Mouse (Mus musculus): ENCODE measurements around the gene Rbfox3.

The Rbfox3 gene

DNA sequence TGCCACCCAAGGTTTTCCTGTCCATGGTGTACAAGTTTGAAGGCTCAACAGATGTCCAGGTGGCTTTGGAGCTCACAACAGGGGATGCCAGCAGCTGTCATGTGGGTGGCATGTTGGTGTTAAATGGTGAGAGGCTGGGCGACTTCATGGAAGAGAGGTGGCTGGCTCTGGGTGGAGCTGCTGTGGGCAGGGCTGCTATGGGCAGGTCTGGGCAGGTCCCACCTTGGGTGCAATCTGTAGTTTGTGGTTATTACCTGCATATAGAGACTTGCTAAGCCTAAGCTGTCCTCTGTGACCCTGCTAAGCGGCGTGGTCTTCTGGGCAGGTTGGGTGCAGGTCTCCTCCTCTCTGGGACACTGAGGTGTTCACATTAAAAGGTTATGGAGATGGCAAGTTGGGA, 425.6 kb downstream of the Rbfox3 start:
- no peak for DNase-seq (ENCODE audit: inconsistent age in 2 of 2, low spot score in 1 of 2)

DNA sequence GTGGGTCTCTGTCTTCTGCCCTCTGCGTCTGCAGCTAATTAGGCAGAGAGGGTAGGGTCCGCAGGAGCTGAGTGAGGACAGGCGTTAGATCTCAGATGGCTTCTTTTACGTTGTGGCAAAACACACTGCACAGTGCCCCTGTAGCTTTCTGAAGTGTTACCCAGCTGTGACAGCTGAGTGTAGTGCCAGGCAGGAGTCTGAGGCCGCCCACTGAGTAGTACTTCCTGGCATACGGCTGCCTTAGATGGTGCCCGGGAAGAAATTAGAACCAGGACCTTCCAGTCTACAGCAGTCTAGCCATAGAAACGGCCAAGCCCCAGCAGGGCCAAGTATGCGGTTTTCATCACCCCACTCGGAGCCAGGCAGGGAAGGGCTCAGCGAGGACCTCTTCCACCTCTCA, 426.1 kb downstream of the Rbfox3 start:
- DNase-seq (ENCODE audit: inconsistent age in 2 of 2, low spot score in 1 of 2), result no peak

DNA sequence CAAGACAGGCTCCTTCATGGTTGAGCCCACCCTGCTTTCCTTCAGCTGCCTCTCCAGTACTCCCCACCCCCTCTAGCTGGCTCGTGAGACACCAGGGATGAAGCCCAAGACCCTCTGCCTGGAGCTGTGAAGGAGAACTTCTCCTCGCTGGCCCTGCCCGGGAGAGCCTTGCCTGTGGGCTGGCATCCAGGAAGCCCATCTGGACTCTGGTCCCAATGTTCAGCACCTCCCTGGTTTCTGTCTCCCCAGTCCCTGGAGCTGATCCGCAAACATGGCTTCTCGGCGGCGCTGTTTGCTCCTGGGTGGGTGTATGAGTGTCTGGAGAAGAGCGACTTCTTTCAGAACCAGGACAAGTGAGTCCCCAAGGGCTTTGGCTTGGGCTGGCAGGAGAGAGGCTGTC, 427.2 kb downstream of the Rbfox3 start:
- DNase-seq (ENCODE audit: inconsistent age in 2 of 2, low spot score in 1 of 2), result no peak

DNA sequence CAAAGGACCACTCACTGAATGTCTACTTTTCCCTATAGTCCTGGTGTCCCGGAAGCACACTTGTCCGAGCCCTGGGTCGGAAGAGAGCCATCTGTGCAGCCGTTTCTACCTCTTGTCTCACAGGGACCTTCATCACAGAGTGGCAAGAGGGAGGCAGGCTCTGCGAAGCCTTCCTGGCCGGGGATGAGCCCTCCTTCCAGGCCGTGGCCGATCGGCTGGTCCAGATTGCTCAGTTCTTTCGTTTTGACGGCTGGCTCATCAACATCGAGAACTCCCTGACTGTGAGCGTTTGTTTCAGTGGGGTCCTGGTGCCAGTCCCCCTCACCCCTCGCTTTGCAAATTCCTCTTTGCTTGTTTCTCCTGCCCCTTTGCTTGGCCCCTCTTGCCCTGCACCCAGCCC, 429.6 kb downstream of the Rbfox3 start:
- no peak for DNase-seq (ENCODE audit: inconsistent age in 2 of 2, low spot score in 1 of 2)

DNA sequence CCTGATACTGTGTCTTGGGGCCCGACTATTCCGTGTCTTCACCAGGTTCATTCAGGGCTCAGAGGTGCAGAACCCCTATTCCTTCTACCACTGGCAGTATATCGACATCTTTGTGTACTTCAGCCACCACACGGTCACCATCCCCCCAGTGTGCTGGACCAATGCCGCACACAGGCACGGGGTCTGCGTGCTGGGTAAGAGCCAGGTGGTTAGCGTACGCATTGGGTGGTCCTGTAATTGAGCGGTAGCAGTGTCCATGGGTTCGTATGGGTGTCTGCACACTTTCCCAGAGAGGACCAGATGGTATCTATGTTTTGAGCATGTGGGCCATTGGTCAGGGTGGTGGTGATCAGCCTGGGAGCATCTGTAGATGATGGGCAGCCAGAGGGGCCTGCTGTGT, 430.2 kb downstream of the Rbfox3 start:
- no peak for DNase-seq (ENCODE audit: inconsistent age in 2 of 2, low spot score in 1 of 2)

DNA sequence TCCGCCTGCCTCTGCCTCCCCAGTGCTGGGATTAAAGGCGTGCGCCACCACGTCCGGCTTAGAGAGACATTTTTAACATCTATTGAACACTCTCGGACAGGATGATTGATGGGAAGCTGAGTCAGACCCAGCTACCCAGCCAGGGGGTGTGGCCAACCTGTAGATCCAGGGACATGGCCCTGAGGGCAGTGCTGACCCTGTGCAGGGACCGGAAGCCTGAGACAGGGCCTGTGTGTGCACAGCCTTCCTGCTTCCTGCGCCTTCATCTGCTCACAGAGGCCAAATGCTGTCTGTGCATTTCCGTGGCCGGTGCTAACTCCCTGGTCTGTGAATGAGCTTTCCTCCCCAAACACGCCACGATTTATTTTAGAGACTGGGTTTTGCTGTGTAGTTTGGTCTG, 431.6 kb downstream of the Rbfox3 start:
- peak; percentile 87 to 94 for DNase-seq (ENCODE audit: inconsistent age in 2 of 2, low spot score in 1 of 2)

DNA sequence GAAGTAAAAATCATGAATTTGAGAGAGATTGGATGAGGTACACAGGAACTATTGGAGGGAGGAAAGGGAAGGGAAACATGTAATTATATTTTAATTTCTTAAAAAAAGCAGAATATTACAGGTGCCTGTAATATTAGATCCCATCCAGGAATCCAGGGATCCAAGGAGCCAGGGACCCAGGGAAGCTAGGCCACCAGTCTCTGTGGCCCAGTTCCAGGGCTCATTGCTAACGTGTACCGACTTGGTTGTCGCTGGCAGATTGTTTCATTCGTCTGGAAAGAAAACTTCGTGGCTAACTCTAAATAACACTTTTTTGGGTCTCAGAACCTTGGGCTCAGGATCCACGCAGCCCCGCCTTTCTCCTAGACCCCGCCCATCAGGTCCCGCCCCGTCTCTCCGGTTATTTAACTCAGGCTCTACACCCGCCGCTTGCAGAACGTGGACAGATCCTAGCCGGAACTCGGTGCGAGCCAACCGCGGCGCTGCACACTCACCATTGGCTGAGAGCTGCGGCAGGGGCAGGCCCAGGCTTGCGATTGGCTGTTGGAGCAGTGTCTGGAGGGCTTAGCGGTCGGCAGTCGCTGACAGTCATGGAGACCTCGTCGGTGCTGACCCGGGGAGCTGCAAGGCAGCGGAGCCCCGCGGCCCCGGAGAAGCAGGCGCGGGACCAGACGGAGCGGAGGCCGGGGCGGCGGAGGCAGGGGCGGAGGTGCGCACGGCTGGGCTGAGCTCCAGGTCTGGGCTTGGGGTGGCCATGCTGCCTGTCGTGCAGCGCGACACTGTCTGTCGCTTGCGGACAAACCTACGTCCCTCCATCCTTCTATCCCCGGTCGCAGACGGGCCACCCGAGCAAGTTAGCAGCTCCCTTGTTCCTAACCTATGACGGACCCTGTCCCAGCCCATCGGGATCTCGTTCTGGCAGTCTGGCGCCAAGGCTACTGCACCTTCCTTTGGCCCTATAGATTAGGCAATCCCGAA, 434.7 kb downstream of the Rbfox3 start, which contains the start of gene Engase:
Gene Engase, plus strand, starts transcription at position 434 of the 978 bp plus-strand sequence.
- peak; percentile 98 to 99 for DNase-seq (ENCODE audit: inconsistent age in 2 of 2, low spot score in 1 of 2)

DNA sequence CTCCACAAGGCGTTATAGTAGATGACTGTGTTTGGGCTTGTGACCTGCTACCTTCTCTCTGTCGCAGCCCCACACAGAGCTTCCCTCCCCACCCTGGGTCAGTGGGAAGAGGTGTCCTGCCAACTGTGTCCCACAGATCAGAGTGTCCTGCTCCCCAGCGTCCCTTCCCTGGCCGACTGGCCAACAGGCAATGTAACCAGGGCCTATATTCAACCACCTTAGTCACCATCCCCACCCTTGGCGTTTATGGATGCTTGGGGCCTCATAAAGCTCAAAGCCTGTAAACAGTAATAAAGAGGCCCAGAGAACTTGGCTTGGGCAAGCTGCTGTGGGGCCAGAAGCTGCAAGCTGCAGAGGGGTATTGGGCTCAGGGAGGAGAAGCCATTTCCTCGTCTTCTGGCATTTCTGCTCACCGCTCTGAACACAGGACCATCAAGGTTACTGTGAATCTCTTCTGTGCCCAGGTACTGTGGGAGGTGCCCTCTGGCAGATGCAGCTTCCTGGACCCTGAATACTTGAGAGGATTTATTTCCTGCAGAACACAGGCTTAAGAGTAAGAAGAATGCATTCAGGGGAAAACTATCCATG, 435.8 kb downstream of the Rbfox3 start:
- no peak for DNase-seq (ENCODE audit: inconsistent age in 2 of 2, low spot score in 1 of 2)

DNA sequence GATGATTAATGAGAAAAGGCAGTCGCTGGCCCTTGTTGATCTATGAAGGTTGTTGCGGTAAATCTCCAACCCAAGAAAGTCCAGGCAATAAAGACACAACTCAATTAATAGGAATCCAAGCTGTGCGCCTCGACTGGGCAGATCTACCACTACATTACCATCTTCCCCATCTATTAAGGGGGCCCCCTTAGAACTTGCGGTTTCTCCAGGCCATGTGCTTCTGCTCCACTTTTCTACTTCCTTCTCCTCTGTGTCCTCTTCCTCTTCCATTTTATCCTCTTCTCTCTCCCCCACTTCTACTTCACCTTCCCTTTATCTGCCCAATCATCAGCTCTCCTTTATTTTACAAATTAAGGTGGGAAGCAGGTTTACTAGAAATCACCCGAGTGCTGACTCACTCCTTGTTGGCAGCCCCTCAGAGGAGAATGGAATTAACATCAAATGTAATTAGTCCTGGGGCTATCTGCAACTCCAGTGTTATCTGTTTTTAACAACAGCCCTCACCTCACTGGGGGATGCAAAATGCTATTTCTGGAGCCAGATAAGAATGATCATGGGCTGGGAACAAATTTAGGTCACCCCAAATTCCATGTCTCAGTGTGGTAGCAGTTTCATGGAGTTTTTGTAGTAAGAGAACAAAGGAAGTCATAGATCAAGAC, 437.4 kb downstream of the Rbfox3 start:
- DNase-seq (ENCODE audit: inconsistent age in 2 of 2, low spot score in 1 of 2), result no peak

DNA sequence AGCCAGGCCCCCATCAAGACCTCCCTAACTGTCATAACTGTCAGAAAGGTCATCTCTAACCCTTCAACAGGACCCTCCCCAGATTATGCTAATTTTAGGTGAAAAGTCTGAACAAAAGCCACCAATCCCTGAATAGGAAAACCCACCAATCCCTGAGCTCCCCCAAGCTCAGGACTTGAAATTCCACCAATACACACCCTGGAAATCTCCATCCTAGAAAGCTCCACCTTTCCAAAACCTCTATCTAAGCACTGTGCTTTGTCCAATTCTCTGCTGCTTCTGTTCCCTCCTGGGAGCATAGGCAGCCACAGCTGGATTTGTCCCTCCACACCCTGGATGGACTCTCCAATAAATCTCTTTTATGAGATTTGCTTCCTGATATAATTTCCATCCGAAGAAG, 438.2 kb downstream of the Rbfox3 start:
- DNase-seq (ENCODE audit: inconsistent age in 2 of 2, low spot score in 1 of 2), result no peak

DNA sequence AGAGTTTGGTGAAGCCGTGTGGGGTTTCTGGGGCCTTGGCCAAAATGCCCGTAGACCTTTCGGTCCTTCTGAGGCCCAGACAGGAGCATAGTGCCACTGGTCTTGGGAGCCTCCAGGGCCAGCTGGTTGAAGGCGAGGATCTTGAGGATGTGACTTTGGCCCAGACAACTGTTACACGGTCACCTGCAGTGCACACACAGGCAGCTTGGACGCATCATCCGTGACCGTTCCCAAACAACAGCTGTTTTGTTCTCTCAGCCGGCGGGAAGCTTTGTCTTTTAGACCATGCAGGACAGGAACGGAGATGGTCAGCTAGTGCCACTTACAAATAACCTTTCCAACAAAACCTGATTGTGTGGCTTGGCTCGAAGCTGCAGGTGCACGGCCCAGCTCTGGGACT, 439.7 kb downstream of the Rbfox3 start:
- DNase-seq (ENCODE audit: inconsistent age in 2 of 2, low spot score in 1 of 2), result no peak

DNA sequence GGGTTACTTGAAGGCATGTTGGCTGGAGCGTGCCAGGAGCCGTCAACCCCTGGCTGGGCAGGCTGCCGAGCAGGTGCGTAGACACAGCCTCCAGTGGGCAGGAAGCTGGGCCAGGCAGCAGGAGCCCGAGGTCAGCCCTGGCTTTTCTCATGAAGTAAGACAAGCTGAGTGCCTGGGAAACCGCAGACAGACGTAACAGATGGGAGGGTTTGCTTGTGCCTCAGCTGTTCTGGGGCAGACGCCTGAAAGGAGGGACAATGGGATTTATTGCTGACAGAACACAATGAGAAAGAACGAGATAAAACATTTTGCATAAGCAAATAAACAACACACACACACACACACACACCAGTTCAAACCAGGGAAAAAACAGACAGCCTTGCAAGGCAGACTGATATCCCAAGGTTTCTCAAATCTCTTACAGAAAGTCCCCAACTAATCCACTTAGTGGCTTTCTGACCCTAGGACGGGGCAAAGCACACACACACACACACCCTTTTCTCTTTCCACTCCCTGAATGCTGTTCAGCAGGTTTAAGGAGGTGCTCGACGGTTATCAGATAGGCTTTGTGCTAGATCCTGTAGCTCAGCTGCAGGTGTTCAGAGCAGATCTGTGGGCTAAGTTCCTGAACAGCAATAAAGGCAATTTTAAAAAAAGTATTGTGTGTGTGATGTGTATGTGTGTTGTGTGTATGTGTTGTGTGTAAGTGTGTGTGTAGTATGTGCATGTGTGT, 441.0 kb downstream of the Rbfox3 start:
- no peak for DNase-seq (ENCODE audit: inconsistent age in 2 of 2, low spot score in 1 of 2)

DNA sequence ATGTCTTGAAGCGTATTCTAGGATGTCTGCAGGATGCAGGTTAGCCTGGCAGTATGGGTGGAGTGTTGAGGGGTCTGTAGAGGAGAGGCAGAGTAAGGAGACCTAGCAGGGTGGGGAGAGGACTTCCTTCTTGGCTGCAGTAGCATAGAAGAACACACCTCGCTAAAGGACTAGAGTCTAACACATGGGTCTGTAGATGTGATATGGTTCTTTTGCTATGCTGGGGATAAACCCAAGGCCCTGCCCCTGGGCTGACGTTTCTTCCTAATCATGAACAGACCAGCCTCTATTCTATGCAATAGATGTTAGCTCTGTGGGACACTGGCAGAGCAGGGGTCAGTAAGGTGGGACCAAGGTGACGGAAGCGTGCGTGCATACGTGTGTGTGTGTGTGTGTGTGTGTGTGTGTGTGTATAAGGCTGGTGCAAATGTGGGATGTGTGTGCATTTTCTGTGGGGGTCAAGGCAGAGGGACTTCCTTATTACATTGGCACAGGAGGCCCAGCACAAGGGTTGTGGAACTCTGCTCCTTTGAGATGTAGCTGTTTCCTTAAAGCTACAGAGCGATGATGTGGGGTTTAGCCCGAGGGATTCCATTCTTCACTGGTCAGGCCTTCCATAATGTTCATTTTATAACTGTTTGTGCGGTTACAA, 441.8 kb downstream of the Rbfox3 start:
- DNase-seq (ENCODE audit: inconsistent age in 2 of 2, low spot score in 1 of 2), result no peak

DNA sequence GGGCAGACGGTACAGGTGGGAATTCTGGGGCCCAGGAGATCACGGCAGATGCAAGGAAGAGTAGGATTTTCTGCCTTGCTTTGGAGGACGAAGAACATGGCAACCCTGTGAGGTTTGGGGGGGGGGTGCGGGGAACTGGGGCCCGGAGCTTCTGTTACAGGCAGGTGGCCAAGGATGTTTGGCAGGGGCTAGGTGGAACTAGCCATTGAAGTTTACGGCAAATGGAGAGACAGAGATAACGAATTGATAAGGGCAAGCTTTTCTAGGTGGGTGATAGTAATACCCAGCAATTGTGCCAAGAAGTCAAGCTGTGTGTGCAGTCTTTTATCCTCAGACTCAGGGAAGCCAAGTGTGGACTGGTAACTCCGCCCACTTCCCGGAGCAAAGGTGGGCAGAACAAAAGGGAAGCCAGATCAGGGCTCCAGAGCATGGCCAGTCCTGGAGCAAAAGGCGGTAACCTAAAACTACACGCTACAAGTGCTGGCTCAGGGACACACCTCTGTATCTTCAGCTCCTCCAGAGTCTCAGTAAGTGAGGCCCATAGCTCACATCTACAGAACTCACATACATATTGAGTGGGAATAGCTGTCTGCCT, 443.9 kb downstream of the Rbfox3 start:
- DNase-seq (ENCODE audit: inconsistent age in 2 of 2, low spot score in 1 of 2), result no peak

DNA sequence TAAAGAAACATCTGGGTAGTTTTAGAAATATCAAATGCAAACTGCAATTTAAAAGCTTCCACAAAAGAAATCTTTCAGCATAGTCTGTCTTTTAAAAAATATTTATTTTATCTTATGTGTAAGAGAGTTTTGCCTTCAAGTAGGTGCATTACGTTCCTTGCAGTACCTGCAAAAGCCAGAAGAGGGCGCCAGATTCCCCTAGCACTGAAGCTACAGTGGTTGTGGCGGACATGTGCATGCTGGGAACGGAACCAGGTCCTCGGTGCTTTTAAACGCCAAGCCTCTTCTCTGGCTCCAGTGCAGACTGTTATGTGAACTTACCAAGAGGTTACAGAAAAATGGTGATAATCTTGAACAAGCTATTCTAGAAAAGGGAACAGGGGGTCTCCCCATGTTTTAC, 451.1 kb downstream of the Rbfox3 start:
- DNase-seq (ENCODE audit: inconsistent age in 2 of 2, low spot score in 1 of 2), result no peak

DNA sequence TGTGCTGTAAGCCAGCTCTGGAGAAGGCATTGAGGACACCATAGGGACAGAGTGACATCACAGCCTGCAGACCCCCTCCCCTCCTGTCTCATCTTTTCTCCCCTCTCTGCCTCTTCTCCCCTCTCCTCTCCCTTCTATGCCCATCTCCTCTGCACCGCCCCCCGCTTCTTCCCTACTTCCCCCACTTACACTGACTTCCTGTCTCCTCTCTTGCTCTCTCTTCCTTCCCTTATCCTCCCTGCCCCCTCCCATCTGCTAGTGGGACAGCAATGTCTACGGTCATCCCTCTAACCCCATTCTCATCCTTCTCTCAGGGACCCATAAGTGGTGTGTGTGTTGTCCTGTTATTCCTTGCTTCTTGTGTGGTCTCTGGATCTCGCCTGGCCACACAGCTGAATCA, 451.9 kb downstream of the Rbfox3 start:
- no peak for DNase-seq (ENCODE audit: inconsistent age in 2 of 2, low spot score in 1 of 2)

DNA sequence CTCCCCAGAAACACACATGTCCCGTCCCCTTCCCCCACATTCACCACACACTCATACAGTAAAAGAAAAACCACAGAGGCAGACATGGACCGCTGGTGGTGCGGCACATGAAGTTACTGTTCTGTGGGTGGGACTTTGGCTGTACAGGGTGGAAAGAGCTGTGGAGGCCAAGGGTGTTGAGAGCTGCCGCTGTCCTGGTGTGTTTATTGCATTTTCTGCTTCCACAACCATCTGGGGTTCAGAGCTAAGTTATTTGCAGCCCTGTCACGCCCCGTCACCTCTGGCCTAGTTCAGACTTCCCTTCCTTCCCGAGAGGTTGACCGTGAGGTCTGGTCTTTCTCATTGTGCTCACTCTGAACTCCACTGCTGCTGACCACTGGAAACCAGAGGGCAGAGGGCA, 452.3 kb downstream of the Rbfox3 start:
- DNase-seq (ENCODE audit: inconsistent age in 2 of 2, low spot score in 1 of 2), result peak in 1 of 2 experiments; percentile 55

DNA sequence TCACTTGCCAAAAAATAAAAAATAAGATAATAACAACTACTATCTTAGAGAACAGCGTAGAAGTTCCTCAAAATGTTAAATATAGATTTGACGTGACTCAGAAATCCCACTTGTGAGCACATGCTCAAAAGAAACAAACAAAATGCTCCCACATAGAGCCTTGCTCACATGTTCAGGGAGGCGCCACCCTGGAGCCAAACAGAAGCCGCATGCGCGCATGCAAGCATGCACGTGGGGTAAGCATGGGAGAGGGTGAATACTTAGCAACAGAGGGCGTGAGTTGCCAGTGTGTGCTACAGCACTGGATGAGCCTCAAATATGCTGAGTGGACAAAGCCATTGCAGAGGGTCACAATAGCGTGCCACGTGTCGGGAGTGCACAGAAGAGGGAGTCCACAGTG, 454.5 kb downstream of the Rbfox3 start:
- DNase-seq (ENCODE audit: inconsistent age in 2 of 2, low spot score in 1 of 2), result no peak

DNA sequence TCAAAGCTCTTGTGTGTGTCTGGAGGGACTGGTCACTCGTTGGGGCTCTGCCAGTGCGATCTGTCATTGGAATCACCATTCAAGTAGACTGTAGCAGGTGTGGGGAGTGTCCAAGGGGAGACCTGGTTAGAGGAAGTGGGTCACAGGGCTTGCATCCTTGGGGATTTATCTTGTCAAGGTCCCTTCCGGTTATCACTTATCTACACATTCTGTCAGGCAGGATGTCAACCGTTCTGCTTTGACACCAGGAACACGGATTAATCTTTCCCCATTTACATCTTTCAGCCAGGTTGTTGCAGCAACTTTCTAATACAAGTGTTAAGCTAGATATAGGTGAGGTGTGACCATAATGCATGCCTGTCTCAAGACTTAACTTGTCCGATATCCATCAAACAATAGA, 455.6 kb downstream of the Rbfox3 start:
- DNase-seq (ENCODE audit: inconsistent age in 2 of 2, low spot score in 1 of 2), result no peak

Data from adrenal gland, adult (tissue).